Mouse (Mus musculus): ENCODE results near the gene 4930452B06Rik. TPM values are rescaled to one million over a fixed set of nuclear protein-coding genes. Genes with fewer than 3 reads are reported as not detected.

The 4930452B06Rik gene
- total RNA-seq, 2 experiments from 2014 or later, result 8.5 to 9.7 TPM

DNA sequence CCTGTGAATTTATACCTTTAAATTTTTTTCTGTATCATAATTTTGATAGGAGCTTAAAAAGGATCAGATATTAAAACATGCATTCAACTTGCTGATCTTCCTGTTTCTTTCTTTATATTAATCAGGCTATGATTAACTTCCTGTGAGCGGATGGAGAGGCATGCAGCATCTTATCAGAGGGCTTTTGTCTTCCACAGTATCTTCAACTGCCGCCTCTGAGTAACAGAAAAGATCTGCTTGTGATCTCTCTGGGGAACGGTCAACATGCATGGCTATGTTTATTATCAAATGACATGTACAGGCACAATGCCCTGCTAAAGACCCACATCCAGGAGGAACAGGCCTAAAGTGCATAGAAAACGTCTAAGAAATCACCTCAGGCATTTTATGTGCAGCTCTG lies 116.9 kb downstream of the 4930452B06Rik start:
- intact Hi-C loops (cut with DNase I), result no loop called here
- DNase-seq (ENCODE audit: low spot score in 2 of 2), result no peak

DNA sequence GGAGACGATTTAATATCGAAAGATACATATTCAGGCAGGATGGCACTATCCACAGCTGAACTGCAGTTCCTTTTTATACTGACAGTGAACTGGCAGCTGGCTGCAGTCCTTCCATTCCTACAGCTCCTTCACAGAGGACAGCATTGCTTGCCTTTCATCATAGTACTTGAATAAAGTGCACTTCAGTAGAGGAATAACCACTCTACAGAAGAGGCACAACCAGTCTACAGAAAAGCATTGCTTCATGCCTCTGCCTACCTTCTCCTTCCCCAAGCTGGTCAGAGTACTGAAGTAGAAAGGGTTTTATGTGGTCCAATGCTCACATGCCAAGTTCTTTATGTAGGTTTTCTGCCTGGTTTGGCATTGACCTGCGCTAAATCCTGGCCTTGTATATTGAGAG lies 130.0 kb downstream of the 4930452B06Rik start:
- intact Hi-C loops (cut with DNase I), result no loop called here
- no peak for DNase-seq (ENCODE audit: low spot score in 2 of 2)

DNA sequence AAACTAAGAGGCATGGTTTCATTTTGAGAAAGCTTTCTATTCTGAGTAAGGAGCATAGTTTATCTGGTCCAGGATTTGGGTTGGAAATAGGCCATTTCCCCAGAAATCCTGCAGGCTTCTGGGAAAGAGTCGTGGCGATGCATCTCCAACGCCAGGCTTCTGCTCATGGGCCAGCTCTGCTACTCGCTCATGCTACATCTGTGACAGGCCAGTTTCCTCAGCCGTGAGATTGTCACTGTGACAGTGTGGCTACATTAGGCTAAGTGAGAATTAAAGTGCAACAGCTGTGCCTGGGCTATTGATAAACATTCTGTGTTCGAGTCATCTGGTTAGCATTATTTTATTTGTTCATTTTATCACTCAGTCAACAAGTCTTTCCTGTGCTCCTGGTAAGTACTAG lies 140.8 kb downstream of the 4930452B06Rik start:
- no peak for DNase-seq (ENCODE audit: low spot score in 2 of 2)
- intact Hi-C loops (cut with DNase I), result no loop called here

- intact Hi-C loops (cut with DNase I), result no loop called here
- no peak for DNase-seq (ENCODE audit: low spot score in 2 of 2)
These were observed 148.4 kb downstream of the 4930452B06Rik start for GRCm38 (mm10) chr14:8517681-8518080.

DNA sequence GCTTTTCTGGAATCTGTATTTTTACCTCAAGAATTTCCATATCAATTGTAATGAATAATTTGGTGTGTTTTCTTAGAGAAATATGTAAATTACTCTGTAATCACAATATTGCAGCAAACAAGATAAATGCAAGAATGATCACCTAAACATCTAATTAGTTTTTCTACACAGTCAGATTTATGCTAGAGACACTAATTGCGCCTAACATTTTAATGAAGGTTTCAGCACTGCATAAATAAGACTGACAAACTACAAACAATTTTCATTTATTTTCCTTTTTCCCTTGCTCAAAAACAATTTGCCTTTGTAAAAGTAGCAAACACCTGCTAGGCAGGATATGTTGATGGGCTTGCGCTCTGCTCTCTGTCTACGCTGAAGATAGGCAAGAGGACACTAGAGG lies 152.0 kb downstream of the 4930452B06Rik start:
- intact Hi-C loops (cut with DNase I), result no loop called here
- no peak for DNase-seq (ENCODE audit: low spot score in 2 of 2)

- intact Hi-C loops (cut with DNase I), result no loop called here
- DNase-seq (ENCODE audit: low spot score in 2 of 2), result peak in 1 of 2 experiments; percentile 64
These were observed 154.8 kb downstream of the 4930452B06Rik start for GRCm38 (mm10) chr14:8511276-8511675.

DNA sequence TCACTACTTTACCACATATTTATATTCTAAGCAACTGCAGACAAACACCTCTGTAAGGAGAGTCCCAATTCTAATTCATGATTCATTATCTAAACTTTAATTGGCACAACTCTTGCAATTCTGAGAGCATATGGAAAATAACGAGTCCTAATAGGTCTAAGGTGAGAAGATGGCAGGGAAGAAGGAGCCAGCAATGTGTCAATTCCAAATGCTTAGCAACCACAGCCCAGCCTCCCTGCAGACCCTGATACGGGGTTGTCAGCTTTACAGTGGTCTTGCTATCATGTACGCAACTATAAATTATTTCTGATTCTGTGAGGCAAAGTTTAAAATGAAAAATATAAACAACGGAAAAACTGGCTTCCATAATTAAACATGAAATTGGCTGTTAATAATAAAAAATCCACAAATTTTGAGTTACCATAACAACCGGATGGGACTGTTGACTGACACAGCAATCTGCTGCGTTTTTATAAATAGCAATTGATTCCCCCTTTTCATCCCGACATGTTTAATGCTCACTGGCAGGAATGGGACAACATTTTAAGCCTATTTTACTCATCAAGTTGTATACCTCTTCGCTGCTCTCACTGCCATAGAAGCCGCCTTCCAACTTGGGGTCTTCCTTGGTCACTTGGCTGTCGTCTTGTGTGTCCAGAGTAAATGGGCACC lies 155.6 kb downstream of the 4930452B06Rik start:
- intact Hi-C loops (cut with DNase I), result no loop called here
- no peak for DNase-seq (ENCODE audit: low spot score in 2 of 2)

GRCm38 (mm10) chr14:8508669-8509068 lies 157.4 kb downstream of the 4930452B06Rik start:
- intact Hi-C loops (cut with DNase I), result no loop called here
- DNase-seq (ENCODE audit: low spot score in 2 of 2), result no peak

- intact Hi-C loops (cut with DNase I), result no loop called here
- DNase-seq (ENCODE audit: low spot score in 2 of 2), result no peak
These were observed 161.8 kb downstream of the 4930452B06Rik start for GRCm38 (mm10) chr14:8504206-8504605.

GRCm38 (mm10) chr14:8503345-8503744 lies 162.7 kb downstream of the 4930452B06Rik start:
- intact Hi-C loops (cut with DNase I), result no loop called here
- DNase-seq (ENCODE audit: low spot score in 2 of 2), result peak in 1 of 2 experiments; percentile 50

- intact Hi-C loops (cut with DNase I), result no loop called here
- peak in 1 of 2 experiments; percentile 81 for DNase-seq (ENCODE audit: low spot score in 2 of 2)
These were observed 163.5 kb downstream of the 4930452B06Rik start for GRCm38 (mm10) chr14:8502496-8502895.

DNA sequence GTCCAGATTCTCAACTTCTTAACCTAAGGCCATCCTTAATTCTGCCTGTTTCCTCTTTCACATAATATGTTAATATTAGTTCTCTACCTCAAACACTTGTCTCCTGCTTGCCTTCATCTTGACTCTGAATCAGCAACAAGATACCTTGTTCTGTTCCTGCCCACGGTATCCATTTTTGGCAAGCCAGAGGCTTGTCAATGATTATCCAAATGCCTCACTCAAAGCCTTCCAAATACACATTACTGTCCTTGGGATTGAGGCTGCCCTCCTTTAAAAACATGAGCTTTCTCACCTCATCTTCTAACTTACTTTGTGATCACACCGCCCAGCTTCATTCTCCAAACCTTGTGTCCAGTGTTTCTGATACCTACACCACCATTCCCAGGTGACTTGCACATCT lies 170.3 kb downstream of the 4930452B06Rik start:
- intact Hi-C loops (cut with DNase I), result no loop called here
- no peak for DNase-seq (ENCODE audit: low spot score in 2 of 2)

DNA sequence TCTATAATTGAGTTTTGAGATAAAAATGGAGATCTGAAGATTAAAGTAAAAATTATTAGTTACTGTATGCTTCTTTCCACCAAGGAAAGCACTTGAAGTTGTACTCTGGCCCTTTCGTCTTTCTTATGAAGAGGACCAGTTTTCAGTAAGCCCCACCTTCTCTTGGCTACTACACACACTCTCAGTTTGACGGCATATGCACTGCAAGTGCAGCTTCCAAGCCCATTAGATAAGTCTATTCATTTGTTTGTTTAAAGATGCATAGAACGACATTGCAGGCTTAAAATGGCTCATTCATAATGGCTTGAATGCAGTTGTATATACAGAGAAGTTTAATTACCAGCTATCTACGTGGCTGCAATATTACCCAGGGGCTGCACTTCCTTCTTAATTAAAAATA lies 171.1 kb downstream of the 4930452B06Rik start:
- intact Hi-C loops (cut with DNase I), result no loop called here
- no peak for DNase-seq (ENCODE audit: low spot score in 2 of 2)

- intact Hi-C loops (cut with DNase I), result no loop called here
- no peak for DNase-seq (ENCODE audit: low spot score in 2 of 2)
These were observed 171.8 kb downstream of the 4930452B06Rik start for GRCm38 (mm10) chr14:8494260-8494659.

DNA sequence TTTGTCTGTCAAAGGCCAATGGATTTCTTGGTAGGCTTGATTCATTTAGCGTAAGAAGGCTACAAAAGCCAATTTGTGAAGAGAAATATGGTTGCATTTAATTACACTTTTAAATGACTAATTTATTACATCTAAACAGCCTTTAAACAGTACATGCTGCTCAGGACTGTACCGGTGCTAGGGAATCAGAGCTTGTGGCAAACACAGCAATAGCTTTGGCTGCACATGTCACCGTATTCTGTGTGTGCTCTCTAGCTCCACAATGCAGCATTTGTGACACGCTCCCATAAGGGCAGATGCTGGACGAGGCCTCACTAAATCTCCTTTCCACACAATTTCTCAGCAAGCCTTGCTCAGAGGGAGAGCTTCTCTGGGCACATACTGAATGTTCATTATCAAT lies 187.9 kb downstream of the 4930452B06Rik start:
- DNase-seq (ENCODE audit: low spot score in 2 of 2), result no peak
- intact Hi-C loops (cut with DNase I), result no loop called here

- intact Hi-C loops (cut with DNase I), result no loop called here
These were observed 188.7 kb downstream of the 4930452B06Rik start for GRCm38 (mm10) chr14:8477348-8477747.

GRCm38 (mm10) chr14:8476606-8477005 lies 189.4 kb downstream of the 4930452B06Rik start:
- peak; percentile 68 to 76 for DNase-seq (ENCODE audit: low spot score in 2 of 2)
- intact Hi-C loops (cut with DNase I), result no loop called here

More at GRCm38 (mm10) chr14:8477348-8477747, 188.7 kb downstream of the 4930452B06Rik start:
- no peak for DNase-seq (ENCODE audit: low spot score in 2 of 2)

DNA sequence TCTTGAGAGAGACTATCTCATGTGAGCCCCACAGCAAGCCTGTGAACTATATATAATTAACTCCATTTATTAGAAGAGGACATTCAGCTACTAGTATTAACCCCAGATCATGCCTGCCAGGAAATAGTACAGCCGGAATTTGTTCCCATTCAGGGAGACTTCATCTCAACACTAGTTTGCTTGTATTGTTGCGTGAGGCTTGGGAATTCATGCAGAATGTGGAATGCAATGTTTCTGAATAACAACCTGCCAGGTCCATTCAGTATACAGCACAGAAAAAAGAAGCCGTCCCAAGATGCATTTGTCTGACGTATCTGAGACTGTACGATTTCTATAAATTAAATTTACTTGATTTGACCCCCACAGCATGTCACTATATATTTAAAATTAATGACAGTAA lies 190.2 kb downstream of the 4930452B06Rik start:
- no peak for DNase-seq (ENCODE audit: low spot score in 2 of 2)
- intact Hi-C loops (cut with DNase I), result no loop called here

DNA sequence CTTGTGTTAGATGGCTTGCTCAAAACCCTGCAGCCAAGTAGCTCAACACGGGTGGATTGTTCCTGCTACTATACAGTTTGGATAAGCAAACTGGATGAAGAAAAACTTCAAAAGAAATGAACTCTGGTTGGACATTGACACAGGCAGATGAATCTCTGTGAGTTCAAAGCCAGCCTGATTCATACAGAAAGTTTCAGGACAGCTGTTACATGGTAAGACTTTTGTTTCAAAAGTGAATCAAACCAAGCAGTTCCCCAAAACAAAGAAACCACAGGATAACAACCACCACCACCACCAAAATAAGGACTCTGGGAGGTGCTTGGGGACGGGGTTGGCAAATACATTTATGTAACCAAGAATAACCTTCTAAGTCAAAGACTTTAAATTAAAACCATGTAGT lies 193.2 kb downstream of the 4930452B06Rik start:
- intact Hi-C loops (cut with DNase I), result no loop called here
- DNase-seq (ENCODE audit: low spot score in 2 of 2), result no peak

GRCm38 (mm10) chr14:8464401-8465154 lies 201.5 kb downstream of the 4930452B06Rik start:
- peak; percentile 21 to 59 for DNase-seq (ENCODE audit: low spot score in 2 of 2)
- intact Hi-C loops (cut with DNase I), result loop anchor here (5.0 to 10.0 kb wide), 2 partner anchors 107 to 130 kb away; no protein-coding TSS in a partner anchor

DNA sequence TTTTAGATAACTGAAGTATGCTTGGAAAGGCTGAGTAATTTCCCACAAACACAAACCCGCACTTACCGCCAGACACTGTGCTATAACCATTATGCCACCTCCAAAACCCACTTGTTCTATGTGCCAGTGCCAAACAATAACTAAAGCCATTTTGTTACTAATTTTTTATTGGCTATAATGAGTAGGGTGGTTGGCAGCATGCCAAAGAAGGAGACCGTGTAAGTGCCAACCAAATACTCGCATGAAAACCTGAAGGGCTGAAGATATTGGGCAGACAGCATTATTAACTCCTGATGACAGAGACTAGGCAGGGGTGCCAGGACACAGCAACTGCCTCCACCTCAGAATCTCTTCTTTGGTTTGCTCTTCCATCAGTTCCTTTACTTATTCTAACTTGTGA lies 203.1 kb downstream of the 4930452B06Rik start:
- DNase-seq (ENCODE audit: low spot score in 2 of 2), result no peak
- intact Hi-C loops (cut with DNase I), result loop anchor here (5.0 to 10.0 kb wide), 2 partner anchors 106 to 132 kb away; no protein-coding TSS in a partner anchor
